Mouse (Mus musculus) embryo, embryonic 10 days (tissue): Measurements from ENCODE around the gene Htr3a.
A peak's percentile ranks its signal among the peaks of the same experiment; 100 is the strongest.

Experiments
- DNase-seq: peaks from one replicate; pipeline ENCODE4 v3.0.0-alpha.2; 2015; ENCODE audit warnings: low spot score

Htr3a gene

GRCm38 (mm10) chr9:48910885-48911537 lies at the start of gene Htr3a:
Htr3a (minus strand) TSS chr9:48911099.
- peak; percentile 58 for DNase-seq

GRCm38 (mm10) chr9:48947565-48947964 lies 36.7 kb upstream of the Htr3a start:
- DNase-seq, result no peak

- DNase-seq, result no peak
These were observed 31.4 kb upstream of the Htr3a start for GRCm38 (mm10) chr9:48942349-48942748.

- DNase-seq, result no peak
These were observed 18.5 kb upstream of the Htr3a start for GRCm38 (mm10) chr9:48929436-48929835.

GRCm38 (mm10) chr9:48928781-48929180 lies 17.9 kb upstream of the Htr3a start:
- no peak for DNase-seq

- DNase-seq, result no peak
These were observed 5.3 kb upstream of the Htr3a start for GRCm38 (mm10) chr9:48916011-48916788.

GRCm38 (mm10) chr9:48904421-48904820 lies 6.5 kb downstream of the Htr3a start:
- no peak for DNase-seq

- no peak for DNase-seq
These were observed 7.1 kb downstream of the Htr3a start for GRCm38 (mm10) chr9:48903766-48904165.

- peak; percentile 83 for DNase-seq
These were observed 12.3 kb downstream of the Htr3a start for GRCm38 (mm10) chr9:48898551-48898950.

GRCm38 (mm10) chr9:48895819-48896536 lies 14.9 kb downstream of the Htr3a start:
- peak; percentile 70 for DNase-seq

GRCm38 (mm10) chr9:48894755-48895154 lies 16.1 kb downstream of the Htr3a start:
- DNase-seq, result no peak

- peak; percentile 89 for DNase-seq
These were observed 16.9 kb downstream of the Htr3a start for GRCm38 (mm10) chr9:48893986-48894385.

- DNase-seq, result no peak
These were observed 21.8 kb downstream of the Htr3a start for GRCm38 (mm10) chr9:48889093-48889492.

- no peak for DNase-seq
These were observed 38.0 kb downstream of the Htr3a start for GRCm38 (mm10) chr9:48872896-48873295.

- DNase-seq, result no peak
These were observed 44.3 kb downstream of the Htr3a start for GRCm38 (mm10) chr9:48866523-48867121.

GRCm38 (mm10) chr9:48865235-48865634 lies 45.7 kb downstream of the Htr3a start:
- no peak for DNase-seq

- DNase-seq, result no peak
These were observed 49.4 kb downstream of the Htr3a start for GRCm38 (mm10) chr9:48861481-48861880.

GRCm38 (mm10) chr9:48860526-48860845 lies 50.4 kb downstream of the Htr3a start:
- DNase-seq, result peak; percentile 88

- DNase-seq, result no peak
These were observed 50.9 kb downstream of the Htr3a start for GRCm38 (mm10) chr9:48859828-48860525.

GRCm38 (mm10) chr9:48857944-48858343 lies 53.0 kb downstream of the Htr3a start:
- DNase-seq, result no peak

GRCm38 (mm10) chr9:48856240-48856639 lies 54.7 kb downstream of the Htr3a start:
- DNase-seq, result no peak

GRCm38 (mm10) chr9:48849531-48849930 lies 61.4 kb downstream of the Htr3a start:
- no peak for DNase-seq
